Mouse (Mus musculus): ENCODE measurements at regions not wholly inside any gene's neighbourhood (a gene's known extent, or its start where the extent isn't known, plus 50 kb on each side); places are given as distances from the start of the nearest gene placed in this dataset.
"Not testable (repeated sequence)": the region's sequence is repeated elsewhere in the genome, so short reads cannot be mapped to it uniquely, and the experiment has no call there.

DNA sequence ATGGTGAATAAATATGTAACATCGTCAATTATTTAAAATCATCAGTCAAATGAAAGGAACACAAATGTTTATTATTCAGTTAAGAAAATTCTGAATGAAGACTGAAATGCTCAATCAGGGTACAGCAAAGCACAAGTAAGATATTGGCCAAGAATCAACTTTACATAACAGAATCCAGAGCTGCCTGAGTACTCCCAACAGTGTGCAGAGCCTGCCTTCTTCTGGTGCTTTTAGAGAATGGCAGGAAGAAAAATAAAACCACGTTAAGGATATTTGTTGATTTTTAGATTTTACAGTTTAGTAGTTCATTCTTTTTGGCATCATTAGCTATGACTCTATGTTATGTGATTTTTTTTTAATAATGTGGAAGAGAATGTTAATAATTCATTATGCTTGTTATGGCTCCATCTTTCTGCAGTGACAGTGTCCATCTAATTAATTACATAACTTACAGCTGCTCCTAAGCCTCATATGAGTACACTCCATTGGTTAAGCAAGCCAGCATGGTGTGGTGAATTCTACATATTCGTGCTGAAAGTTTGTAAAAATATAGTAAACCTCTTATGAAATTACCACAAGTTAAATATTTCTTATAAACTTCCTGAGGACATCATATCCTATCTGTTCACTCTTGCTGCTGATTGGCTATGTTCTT is 579.0 kb downstream of the Kcna4 start:
- DNase-seq (ENCODE audit: extremely low spot score in 1 of 2, low spot score in 2 of 2): peak in 1 of 2 experiments; percentile 33
- TF ChIP-seq CTCF (IDR thresholded peaks at IDR 0.05): peak; percentile 93
- intact Hi-C loops (cut with DNase I): loop anchor here (1.0 to 10.0 kb wide), 4 partner anchors 347 to 887 kb away; partner anchors contain the start of gene Kcna4
- Histone ChIP-seq H3K27ac (no peak overlapping the region), H3K4me3 (no peak overlapping the region)

DNA sequence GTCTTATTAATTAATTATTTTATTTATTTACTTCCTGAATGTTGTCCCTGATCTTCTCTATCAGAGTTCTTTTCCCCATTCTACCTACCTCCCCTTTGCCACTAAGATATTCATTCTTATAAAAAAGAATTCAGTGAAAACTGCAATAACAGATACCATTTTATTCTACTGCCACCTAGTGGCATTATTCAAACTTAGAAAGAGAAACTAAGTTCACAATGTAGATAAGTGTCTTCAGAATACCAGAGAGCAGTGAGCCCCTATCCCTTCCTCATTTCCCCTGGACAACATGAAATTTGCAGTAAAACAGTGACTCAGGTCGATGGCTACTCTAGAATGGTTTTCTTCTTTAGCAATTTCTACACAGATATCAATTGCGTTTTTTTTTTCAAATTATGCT is 589.2 kb downstream of the Kcna4 start:
- intact Hi-C loops (cut with DNase I): loop anchor here (2.0 to 10.0 kb wide), 3 partner anchors 795 to 1523 kb away; no protein-coding TSS in a partner anchor
- Histone ChIP-seq H3K27ac (no peak overlapping the region), H3K4me3 (no peak overlapping the region)
- DNase-seq (ENCODE audit: extremely low spot score in 1 of 2, low spot score in 2 of 2): no peak
- TF ChIP-seq CTCF (IDR thresholded peaks at IDR 0.05): peak; percentile 67

DNA sequence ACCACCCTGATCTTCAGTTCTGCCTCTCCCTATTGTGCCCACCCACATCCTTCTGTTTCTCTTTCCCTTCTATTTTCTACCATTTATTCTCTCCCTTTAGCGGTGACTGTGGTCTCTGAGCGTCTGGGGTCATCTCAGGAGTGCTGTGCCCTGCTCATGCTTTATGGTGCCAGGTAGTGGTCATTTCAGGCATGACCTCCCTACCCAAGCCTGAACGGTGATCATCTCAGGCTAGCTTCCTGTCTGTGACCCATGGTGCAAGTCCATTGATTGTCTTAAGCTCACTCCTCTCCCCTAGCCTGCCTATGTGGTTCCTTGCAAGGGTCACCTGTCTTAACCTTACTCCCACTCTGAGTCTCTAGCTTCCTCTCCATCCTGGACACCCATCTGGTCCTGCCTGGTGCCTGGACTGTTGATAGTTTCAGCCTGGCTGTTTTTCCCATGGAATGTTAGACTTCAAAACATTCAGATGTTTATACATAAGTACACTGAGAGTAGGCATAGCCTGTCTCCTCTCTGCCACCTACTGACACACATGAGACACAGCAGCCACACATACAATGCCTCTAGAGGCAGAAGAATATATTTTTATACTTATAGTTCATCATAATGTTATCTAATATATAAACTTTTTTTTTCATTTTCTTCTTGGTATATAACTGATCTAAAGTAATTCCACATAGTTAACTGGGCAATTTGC is 595.8 kb downstream of the Kcna4 start:
- no peak overlapping the region for H3K27ac ChIP-seq
- intact Hi-C loops (cut with DNase I): loop anchor here (10.0 kb wide), 1 partner anchor 1451 kb away; no protein-coding TSS in a partner anchor
- no peak overlapping the region for H3K4me3 ChIP-seq
- no peak for DNase-seq (ENCODE audit: extremely low spot score in 1 of 2, low spot score in 2 of 2)
- TF ChIP-seq CTCF (IDR thresholded peaks at IDR 0.05): peak; percentile 54

DNA sequence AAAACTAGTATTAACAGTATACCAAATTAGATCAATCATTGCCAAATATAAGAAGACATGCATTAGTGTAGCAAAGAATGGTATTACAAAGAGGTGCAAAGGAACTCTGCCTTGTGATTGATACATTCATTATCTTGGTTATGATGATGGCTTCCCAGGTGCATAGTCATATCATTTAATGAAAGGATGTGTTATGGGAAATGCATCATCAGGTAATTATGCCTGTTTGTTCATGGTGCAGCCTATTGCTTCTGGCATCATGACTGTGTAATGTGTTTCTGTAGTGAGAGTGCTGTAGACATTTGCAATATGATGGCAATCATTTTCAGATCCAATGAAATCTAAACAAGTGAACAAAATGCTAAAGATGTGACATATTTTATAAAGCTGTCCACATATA is 597.8 kb downstream of the Kcna4 start:
- intact Hi-C loops (cut with DNase I): loop anchor here (10.0 kb wide), 1 partner anchor 1453 kb away; no protein-coding TSS in a partner anchor
- no peak overlapping the region for H3K27ac ChIP-seq
- DNase-seq (ENCODE audit: extremely low spot score in 1 of 2, low spot score in 2 of 2): no peak
- no peak for TF ChIP-seq CTCF (IDR thresholded peaks at IDR 0.05)
- H3K4me3 ChIP-seq: no peak overlapping the region

DNA sequence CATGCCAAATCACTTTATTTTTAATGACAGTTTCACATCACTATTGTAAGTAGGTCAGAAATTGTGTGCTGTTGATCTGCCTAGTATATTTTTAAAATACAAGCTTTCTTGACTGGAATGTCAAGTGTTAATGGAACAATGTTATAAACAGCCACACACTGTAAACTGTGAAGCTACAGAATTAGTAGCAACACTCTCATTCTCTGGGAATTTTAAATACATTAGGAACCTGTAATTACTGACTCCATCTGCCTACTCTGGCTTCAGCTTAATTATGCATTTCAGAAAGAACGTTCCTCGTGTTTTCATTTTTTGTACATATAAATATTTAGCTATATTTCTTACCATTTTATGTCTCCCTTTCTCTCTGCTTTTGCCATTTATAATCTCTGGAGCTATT is 634.7 kb downstream of the Kcna4 start:
- H3K4me3 ChIP-seq: no peak overlapping the region
- H3K27ac ChIP-seq: no peak overlapping the region
- DNase-seq (ENCODE audit: extremely low spot score in 1 of 2, low spot score in 2 of 2): no peak
- no peak for TF ChIP-seq CTCF (IDR thresholded peaks at IDR 0.05)
- intact Hi-C loops (cut with DNase I): no loop called here

DNA sequence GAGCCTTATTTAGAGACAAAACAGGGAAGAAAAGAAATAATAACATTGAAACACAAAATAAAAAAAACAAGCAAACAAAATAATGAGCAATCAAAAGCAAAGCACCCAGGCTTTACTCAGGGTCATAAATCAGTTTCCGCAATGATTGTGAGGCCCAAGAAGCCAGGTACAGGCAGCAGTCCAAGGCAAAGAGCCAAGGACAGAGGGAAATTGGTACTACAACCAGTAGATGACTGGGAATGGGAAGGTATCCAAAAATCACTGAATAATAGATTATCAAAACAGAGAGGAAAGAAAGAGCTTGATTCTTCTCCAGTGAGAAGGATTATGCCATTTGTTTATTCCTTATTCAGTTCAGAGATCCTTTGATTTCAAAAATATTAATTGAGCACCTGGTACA is 636.2 kb downstream of the Kcna4 start:
- intact Hi-C loops (cut with DNase I): no loop called here

DNA sequence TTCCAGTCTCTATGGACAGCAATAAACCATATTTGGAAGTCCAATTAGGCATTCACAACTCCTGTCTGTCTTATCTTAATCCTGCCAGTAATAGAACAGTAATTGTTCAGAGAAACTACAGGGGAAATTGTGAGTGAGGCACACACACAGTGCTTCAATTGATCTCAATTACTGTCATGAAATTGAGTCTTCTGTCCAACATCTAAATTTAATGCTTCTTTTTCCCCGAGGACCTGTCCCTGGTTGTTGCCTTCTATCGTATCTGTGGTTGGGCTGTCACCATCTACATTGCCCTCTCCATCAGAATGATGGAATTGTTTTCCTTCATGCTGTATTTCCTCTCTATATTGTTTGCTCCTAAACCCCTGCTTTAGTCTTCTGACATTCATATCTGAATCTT is 644.9 kb downstream of the Kcna4 start:
- no peak overlapping the region for H3K27ac ChIP-seq
- H3K4me3 ChIP-seq: no peak overlapping the region
- DNase-seq (ENCODE audit: extremely low spot score in 1 of 2, low spot score in 2 of 2): no peak
- no peak for TF ChIP-seq CTCF (IDR thresholded peaks at IDR 0.05)
- intact Hi-C loops (cut with DNase I): no loop called here

More for the DNA sequence above, 636.2 kb downstream of the Kcna4 start:
- no peak for TF ChIP-seq CTCF (IDR thresholded peaks at IDR 0.05)
- no peak for DNase-seq (ENCODE audit: extremely low spot score in 1 of 2, low spot score in 2 of 2)
- Histone ChIP-seq H3K4me3 (no peak overlapping the region), H3K27ac (no peak overlapping the region)

DNA sequence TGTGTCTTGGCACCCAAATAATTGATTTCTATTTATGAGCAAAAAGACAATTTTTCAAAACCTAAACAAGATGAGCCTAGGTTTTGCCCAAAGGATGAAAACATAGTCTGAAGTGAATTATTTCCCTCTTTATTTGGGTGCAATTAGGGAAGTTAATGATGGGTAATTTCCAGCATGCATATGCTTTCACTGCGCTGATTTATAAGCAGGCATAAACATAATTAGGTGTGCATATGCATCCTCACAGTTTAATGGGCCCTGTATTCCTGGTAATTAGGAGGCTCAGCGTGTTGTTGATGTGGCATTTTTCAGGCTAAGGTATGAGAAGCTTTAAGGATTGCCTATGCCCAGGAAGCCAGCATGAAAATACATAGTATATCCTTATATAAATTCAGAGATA is 645.3 kb downstream of the Kcna4 start:
- Histone ChIP-seq H3K27ac (no peak overlapping the region), H3K4me3 (no peak overlapping the region)
- intact Hi-C loops (cut with DNase I): no loop called here
- DNase-seq (ENCODE audit: extremely low spot score in 1 of 2, low spot score in 2 of 2): no peak
- no peak for TF ChIP-seq CTCF (IDR thresholded peaks at IDR 0.05)

DNA sequence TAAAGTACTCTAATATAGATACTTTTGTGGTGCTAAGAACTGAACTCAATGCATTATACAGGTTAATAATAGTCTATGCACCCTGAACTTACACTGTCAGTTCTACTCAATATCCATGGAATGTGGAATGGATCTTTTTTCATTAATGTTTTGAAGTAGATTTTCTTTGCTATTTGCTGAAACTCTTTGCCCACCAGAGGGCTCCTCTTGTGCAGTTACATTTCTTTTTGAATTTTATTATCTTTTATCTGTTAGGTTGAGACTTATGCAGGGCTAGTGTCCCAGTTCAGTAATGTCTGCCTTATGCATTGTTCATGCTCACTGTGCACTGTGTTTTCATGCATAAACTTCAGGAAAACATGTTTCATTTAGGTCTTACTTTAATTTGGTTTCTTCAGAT is 650.9 kb downstream of the Kcna4 start:
- Histone ChIP-seq H3K27ac (no peak overlapping the region), H3K4me3 (no peak overlapping the region)
- TF ChIP-seq CTCF (IDR thresholded peaks at IDR 0.05): peak; percentile 38
- DNase-seq (ENCODE audit: extremely low spot score in 1 of 2, low spot score in 2 of 2): no peak
- intact Hi-C loops (cut with DNase I): no loop called here

DNA sequence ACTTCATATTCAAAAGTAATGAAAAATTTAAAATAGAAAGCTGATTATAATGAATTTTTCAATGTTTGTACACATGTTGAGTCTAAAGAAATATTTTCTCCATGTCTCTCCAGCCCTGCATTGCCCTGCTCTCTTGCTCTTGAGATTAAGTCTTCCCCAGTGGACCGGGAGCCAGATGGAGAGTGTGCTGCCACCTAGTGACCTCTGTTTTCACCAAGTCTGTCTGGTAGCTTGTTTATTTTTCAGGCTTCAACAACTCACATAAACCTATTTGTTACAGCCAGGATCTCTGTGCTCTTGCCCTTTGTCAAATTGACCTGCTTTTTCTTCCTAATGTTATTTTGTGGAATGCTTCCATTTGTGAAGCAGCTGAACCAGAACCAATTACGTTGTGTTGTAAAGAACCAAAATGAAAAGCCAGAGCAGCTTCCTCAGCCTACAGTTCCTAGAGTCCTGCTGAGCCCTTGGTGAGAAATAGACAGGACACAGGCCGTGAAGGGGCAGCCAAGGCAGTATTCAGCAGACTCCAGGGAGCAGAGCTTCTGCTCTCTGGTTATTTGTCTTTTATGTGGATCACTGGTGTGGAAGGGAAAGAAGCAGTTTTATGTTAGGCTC is 655.5 kb downstream of the Kcna4 start:
- no peak for DNase-seq (ENCODE audit: extremely low spot score in 1 of 2, low spot score in 2 of 2)
- Histone ChIP-seq H3K27ac (no peak overlapping the region), H3K4me3 (no peak overlapping the region)
- intact Hi-C loops (cut with DNase I): no loop called here
- peak; percentile 46 for TF ChIP-seq CTCF (IDR thresholded peaks at IDR 0.05)

DNA sequence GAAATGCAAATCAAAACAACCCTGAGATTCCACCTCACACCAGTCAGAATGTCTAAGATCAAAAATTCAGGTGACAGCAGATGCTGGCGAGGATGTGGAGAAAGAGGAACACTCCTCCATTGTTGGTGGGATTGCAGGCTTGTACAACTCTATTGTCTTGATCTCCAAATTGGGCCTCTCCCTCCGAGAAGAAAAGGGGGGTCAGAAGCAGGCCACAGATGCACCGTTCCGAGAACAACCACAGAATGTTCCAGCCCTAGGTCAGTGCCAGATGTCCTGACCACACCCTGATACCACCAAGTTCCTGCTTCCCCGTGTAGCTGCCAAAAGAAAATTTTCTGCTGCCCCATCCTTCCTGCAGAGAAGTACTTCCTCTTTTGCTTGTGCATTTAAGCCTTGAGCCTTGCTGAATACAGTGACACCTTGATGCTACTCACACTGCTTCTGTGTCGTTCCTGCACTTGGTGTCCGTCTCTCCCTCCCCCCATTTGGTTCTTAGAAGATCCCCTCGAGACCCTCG is 665.2 kb downstream of the Kcna4 start:
- DNase-seq (ENCODE audit: extremely low spot score in 1 of 2, low spot score in 2 of 2); H3K4me3 ChIP-seq; H3K27ac ChIP-seq; intact Hi-C loops (cut with DNase I): not testable (repeated sequence)

DNA sequence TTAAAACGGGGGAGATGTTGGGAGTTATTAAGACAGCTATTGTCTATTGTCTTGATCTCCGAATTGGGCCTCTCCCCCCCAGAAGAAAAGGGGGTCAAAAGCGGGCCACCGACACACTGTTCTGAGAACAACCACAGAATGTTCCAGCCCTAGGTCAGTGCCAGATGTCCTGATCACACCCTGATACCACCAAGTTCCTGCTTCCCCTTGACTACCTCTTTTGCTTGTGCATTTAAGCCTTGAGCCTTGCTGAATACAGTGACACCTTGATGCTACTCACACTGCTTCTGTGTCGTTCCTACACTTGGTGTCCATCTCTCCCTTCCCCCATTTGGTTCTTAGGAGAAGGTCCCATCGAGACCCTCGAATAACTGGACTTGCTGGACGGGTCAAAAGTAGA is 673.5 kb downstream of the Kcna4 start:
- H3K4me3 ChIP-seq; H3K27ac ChIP-seq; intact Hi-C loops (cut with DNase I); DNase-seq (ENCODE audit: extremely low spot score in 1 of 2, low spot score in 2 of 2): not testable (repeated sequence)
